Mouse (Mus musculus): Measurements from ENCODE around the gene Cacna1d.

Cacna1d gene

DNA sequence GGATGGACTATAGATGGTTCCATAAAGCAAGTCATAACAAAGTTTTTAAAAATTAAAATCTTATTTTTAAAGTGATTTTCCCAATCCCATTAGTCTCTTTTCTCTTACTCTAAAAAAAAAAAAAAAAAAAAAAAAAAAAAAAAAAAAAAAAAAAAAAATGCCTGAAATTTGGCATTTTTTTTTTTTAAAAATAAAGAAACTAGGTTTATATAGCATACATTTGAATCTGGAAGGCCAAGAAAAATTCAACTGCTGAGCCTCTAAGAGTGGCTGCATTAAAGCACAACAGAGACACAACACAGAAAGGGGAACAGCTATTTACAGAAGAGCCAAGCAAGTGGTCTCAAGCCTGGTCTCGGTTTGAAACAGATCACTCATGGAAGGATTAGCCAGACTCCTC is 112.9 kb downstream of the Cacna1d start:
- in situ Hi-C loops (cut with MboI, MseI), result no loop called here

DNA sequence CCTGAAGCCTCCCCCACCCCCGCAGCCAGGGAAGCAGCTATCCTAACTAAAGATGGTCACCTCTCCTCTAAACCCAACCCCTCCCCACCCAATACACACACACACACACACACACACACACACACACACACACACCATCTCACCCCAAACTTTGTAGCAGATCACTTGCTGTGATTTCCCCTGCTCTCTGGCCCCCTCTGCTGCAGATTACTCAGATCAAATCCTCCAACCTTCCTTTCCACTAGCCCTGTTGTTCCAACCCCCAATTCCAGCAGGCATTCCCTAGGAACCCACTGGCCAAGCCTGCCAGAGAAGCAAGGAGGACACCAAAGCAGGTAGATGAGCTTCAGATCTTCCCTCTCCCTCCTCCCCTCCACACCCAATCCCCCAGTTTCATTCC is 118.4 kb downstream of the Cacna1d start:
- in situ Hi-C loops (cut with MboI, MseI), result no loop called here

DNA sequence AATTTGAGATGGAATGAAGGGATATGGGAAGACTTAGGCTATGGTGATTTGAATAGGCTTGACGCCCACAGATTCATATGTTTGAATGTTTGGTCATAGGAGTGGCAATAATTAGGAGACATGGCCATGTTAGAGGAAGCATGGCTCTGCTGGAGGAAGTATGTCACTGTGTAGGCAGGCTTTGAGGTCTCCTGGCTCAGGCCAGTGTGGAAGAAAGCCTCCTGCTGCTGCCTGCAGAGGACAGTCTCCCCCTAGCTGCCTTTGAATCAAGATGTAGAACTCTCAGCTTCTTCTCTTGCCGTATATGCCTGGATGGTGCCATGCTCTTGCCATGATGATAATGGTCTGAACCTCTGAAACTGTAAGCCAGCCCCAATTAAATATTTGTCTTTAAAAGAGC is 120.2 kb downstream of the Cacna1d start:
- in situ Hi-C loops (cut with MboI, MseI), result no loop called here

DNA sequence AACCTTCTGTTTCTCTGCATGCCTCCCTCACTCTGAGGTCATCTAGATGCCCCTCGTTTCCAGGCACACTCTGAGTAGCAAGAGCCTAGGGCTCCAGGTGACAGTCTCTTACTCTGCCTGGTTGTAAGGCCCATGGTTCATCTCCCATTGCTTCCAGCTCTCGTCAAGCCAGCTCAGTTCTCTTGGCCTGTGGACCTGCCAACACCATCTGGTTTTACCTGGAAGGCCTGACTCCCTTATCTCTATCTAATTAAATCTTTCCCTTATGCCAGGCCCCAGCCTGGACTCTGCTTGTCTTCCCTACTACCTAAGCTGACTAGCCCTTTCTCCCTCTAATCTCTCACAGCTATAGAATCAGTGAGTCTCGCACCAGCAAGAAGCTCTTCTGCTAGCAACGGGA is 124.2 kb downstream of the Cacna1d start:
- in situ Hi-C loops (cut with MboI, MseI), result no loop called here

DNA sequence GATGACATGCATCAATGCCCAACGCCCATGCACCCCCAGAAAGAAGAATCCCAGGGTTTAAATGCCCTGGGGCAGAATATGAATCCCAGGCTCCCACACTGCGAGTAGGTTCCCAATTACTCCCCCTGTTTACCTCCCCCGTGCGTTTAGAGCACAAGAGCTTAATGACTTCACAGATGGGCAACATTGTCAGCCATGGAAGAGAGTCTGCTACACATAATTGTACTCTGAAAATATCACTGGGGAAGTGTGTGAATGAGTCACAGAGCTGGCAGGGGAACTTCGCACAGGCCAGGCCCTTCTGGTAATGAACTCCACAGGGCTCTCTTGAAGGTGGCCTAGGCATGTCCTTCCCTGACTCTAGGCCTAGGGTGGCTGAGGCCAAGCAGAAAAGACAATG is 125.4 kb downstream of the Cacna1d start:
- in situ Hi-C loops (cut with MboI, MseI), result no loop called here

DNA sequence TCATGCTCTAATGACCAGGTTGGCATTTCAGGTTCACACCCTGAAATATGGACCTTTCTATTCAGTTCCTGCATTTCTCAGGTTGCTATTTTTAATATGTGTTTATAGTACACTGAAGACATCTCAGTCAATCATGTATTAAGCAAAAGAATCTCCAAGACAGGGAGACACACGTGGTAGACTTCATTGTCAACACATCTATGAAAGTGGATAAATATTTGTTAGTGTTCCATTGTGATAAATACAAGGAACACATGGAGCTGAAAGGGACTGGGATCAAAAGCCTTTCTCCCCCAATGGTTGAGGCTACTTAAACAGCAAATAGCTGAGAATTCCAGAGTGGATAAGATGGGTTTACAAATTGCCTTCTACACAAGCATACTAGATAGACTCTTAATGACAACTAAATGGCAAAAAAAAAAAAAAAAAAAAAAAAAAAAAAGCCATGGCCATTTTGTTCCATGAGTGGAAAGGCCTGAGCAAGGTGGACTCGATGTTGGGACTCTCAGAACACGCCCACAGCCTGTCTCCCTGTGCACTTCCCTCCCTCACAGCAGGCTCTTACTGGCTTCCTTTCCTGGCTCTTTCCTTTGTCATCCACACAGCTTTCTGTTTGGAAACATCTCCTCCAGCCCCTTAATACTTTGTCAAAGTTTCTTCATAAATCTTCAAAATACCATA is 127.6 kb downstream of the Cacna1d start:
- in situ Hi-C loops (cut with MboI, MseI), result no loop called here

DNA sequence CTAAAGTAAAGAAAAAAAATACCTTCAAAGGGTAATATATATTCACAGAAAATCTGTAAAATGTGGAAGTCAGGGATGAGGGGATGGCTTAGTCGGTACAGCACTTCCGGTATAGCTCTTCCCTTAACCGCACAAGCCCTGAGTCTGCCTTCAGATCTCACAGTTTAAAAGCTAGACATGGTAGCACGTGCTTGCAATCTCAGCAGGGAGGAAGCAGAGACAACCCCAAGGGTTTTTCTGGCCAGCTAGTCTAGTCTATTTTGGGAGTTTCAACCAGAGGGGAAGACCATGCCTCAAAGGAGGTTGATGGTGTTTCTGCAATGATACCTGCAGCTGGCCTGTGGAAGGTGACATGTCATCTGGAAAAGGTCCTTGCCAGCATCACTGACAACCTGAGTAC is 128.9 kb downstream of the Cacna1d start:
- in situ Hi-C loops (cut with MboI, MseI), result no loop called here

DNA sequence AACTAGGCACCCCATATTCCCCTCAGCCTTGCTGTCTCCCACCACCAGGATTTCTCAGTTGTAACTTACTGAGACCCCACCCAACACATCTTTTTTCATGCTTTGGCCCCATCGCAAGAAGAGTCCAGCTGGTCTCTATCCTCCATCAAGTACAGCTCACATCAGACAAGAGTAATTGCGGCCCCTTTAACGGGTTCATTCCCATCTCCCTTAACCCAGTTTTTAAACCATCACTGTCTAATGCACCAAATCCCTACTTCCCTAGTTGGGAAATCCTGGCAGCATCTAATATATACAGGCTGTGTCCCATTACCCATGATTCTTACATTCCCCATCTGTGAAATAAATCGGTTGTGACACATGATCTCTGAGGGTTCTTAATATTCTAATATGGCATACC is 130.8 kb downstream of the Cacna1d start:
- in situ Hi-C loops (cut with MboI, MseI), result no loop called here

DNA sequence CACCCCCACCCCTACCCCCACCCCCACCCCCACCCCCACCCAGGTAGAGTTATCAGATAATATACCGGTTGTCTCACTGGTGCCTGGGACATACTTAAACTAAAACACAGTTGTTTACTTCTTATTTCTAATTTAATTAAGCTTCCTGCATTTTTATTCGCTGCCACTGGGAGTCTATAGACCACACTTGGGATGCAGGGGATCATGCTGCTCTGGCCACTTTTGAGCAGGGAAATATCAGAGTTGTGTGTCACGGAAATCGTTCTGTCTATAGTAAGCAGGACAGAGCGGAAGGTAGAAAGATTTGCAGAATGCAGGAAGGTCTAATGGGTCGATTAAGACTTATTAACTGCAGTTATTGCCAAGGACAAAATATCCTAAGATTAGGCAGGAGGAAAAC is 131.3 kb downstream of the Cacna1d start:
- in situ Hi-C loops (cut with MboI, MseI), result no loop called here

DNA sequence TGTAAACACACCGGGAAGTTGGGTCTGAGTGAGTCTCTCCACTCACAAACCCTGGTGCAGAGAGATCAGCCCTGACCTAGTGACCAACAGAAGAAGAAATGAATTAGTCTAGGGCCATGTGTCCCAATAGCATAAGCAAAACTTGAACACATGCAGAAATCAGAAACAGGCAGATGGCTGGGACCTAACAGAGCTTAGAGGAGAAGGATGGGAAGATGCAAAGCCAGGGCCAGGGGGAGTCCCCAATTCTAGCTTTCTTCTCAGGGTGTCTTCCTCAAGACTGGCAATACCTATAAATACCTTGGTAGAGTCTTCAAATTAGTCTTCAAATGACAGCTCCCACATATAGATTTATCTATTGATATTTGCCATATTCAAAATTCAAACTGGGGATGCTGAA is 133.2 kb downstream of the Cacna1d start:
- in situ Hi-C loops (cut with MboI, MseI), result loop anchor here (10.0 kb wide), 1 partner anchor 97 kb away; no protein-coding TSS in a partner anchor

DNA sequence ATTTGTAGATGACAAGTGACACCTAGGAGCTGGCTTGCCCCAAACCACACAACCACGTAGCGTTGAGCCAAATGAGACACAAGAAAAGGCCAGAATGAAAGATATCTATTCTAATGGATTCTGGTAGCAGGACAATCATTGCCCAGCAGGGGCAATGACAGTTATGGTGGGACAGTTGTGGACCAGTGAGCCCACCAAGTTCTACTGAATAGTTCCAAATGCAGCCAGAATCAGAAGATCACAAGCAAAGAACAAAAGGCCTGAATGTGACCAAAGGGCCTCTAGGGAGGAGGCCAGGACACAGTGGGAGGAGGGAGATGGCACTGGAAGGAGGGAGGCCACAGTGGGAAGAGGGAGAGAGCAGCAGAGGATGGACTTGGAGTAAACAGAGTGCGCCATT is 134.8 kb downstream of the Cacna1d start:
- in situ Hi-C loops (cut with MboI, MseI), result loop anchor here (10.0 kb wide), 1 partner anchor 98 kb away; no protein-coding TSS in a partner anchor

DNA sequence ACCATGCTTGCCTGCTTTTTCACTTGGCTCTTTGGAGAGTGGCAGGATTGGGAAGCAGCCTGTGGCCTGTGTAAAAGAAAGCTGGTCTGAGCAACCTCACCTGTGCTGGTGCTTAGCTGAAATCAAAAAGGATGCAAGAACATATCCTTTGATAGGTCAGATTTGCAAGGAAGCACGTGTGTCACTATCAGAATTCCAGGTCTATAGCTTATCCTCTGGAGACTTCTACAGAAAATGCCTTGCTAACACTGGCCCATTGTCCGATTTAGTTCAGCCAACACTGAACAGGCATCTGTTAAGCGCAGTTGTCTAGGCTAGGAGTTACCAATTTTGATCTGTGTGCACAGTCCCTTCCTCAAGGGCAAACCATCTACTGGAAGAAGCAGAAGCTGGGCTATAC is 136.5 kb downstream of the Cacna1d start:
- in situ Hi-C loops (cut with MboI, MseI), result loop anchor here (10.0 kb wide), 1 partner anchor 100 kb away; no protein-coding TSS in a partner anchor

DNA sequence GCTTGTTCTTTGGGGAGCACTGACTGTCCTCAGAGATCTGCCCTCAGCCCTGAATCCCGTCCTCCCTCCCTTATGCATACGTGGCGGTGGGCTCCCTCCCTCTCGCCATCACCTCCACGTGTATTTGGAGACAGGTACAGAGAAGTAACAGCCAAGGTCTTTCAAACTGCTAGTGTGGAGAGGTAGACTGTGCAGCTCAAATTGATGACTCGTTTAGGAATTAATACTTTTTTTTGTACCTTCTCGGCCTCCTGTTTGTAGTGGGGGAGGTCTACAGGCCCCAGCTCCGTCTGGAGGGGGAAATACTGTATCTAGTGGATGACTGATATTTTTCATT is 137.2 kb downstream of the Cacna1d start:
- in situ Hi-C loops (cut with MboI, MseI), result loop anchor here (10.0 kb wide), 1 partner anchor 101 kb away; no protein-coding TSS in a partner anchor

DNA sequence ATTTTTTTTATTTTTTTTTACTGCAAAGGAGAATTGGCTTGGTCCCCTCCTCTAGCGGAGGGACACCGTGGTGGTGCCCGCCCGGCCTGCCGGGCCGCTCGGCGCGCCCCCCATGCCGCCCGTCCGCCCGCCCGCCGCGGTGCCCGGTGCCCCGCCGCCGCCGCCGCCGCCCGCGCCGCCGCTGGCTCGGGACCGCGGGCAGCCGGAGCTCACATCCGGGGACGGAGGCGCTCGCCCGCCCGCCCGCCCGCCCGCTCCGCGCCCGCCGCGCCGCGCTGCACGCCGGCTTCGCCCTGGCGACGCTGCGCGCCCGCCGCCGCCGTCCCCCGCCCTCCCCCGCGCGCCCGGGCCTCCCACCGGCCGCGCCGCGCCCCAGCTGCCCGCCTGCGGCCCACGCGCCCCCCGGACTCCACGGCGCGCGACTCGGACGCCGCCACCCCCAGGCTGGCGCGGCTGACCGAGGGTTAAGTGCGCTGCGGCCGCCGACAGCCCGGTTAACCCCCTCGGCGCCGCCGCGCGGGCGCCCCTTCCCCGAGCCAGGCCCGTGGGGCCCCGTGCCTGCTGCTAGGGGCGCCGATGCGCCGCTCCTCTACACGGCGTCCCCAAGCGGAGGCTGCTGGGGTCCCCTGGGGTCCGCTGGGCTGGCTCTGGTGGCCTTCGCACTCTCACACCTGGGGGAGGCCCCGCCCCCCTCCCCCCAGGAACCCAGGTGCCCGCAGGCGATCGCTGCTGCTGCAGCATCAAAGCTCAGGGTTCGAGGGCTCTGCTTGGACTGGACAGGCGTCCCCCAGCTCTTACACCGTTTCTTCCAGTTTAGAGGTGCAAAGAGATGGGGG is 137.7 kb downstream of the Cacna1d start:
- in situ Hi-C loops (cut with MboI, MseI), result loop anchor here (10.0 kb wide), 1 partner anchor 101 kb away; no protein-coding TSS in a partner anchor

DNA sequence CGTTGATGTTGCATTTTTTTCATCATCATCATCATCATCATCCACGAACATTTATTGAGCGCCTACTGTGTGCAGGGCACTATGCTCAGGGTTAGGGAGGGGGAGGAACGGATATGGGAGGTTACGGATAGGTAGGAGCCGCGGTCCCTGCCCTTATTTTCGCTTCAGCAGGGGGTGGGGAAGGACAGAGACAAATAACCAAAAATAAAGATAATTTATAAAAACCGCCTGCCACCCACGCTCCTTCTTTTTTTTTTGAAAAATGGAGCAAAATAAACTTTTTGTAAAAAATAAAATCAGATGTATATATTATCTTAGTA is 138.3 kb downstream of the Cacna1d start:
- in situ Hi-C loops (cut with MboI, MseI), result loop anchor here (10.0 kb wide), 1 partner anchor 102 kb away; no protein-coding TSS in a partner anchor

DNA sequence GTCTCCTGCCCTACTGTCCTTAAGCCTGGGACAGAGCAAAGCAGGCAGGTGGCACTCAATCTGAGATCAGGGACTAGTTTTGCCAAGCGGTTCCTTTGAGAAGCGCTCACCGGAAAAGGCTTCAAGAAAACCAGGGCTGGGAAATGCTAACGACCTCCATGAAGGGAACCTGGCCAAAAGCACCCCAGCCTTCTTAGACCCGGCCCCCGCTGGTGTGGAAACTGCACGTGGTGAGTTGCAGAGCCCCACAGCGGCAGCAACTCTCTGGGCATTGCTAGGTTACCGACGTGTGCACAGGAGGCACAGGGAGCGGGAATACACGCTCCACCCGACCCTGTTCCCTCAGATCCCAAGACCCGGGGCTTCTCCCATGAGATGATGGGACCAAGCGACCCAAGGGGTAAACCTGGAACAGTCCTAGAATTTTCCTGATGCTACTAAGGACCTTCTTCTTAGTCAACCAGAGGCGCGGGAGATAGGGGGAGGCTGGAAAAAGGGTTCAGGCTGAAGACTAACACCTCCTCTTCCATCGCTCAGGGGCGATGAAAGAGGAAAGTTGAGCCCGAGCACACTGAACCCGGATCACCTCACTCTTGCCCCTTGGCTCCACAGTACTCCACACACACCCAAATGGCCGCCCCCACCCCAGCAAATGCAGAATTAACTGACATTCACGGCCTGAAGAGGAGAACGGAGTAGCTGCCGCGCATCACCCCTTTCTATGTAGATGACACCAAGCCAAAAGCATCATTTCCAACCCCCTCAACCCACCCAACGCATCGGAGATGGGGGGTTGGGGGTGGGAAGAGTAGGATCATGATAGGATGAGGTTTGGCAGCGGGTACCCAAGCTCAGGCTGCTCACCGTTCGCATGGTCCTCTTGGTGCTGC is 138.9 kb downstream of the Cacna1d start:
- in situ Hi-C loops (cut with MboI, MseI), result loop anchor here (10.0 kb wide), 1 partner anchor 102 kb away; no protein-coding TSS in a partner anchor

DNA sequence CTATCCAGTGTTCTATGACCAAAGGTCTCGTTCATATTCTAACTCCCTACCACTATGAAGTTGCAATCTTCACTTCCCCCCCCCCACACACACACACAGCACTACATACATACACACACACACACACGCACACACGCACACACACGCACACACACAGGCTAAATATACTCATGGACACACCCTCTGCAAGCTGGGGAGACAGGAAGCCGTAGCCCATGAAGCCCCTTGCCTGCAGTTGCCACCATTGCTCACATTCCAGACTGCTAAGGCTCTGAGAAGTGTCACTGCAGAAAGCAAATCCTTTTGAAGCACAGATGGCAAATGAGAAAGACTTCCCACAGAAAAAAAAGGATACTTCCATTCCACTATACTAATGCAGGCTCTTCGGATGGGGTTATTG is 141.0 kb downstream of the Cacna1d start:
- in situ Hi-C loops (cut with MboI, MseI), result loop anchor here (10.0 kb wide), 1 partner anchor 105 kb away; no protein-coding TSS in a partner anchor

DNA sequence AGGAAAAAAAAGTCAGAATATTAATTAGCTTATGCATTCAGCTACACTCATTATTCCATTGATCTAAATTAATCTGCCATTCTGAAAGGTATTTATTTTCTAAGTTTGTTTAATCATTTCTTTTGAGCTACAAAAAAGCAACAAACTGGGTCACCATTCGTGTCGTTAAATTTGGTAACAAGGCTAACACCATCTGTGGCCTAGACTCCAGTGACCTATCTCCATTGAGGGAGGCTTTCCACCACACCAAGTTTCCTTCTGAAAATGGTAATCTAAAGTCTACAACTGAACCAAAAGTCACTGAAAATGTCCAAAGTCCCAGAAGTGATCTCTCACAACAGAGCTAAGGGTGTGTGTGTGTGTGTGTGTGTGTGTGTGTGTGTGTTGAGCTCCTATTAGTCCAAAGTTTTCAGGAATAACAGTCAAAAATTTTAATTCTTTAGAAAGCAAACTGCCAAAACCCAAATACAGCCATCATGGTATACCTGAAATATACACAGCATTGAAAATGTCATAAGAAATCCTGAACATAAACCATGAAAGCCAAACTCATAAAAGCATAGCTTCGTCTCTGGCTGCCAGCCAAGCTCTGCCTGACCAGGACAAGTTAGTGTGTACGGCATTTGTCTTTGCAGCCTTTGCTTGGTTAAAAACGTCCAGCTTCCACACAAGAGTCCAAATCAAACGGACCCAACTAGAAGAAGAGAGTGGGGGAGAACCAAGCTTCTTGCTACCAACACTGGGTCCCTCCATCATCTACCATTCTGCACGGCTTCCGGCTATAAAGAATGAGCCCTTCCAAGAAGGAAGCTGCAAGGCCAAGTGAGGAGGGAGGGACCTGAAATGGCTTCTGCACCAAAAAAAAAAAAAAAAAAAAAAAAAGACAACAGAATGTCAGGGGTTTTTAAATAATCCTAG is 146.0 kb downstream of the Cacna1d start:
- in situ Hi-C loops (cut with MboI, MseI), result loop anchor here (25.0 kb wide), 1 partner anchor 942 kb away; no protein-coding TSS in a partner anchor

DNA sequence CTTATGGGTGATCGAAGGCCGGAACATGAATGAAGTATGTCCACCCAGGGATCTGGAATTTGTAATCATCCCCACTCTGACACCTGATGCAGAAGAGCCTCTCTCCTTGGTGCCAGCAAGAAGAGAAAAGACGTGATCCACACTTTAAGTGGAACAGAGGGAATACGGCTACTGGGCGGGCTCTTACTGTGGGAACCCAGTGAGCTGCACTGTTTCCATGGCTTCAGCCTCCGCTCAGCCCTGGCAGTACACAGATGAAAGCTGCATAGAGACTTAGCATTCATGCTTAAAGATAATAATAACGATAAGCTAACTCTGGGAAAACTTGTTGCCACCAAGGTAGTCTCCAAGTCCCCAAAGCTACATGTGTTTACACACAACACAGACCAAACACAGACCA is 147.5 kb downstream of the Cacna1d start:
- in situ Hi-C loops (cut with MboI, MseI), result loop anchor here (25.0 kb wide), 1 partner anchor 944 kb away; no protein-coding TSS in a partner anchor

DNA sequence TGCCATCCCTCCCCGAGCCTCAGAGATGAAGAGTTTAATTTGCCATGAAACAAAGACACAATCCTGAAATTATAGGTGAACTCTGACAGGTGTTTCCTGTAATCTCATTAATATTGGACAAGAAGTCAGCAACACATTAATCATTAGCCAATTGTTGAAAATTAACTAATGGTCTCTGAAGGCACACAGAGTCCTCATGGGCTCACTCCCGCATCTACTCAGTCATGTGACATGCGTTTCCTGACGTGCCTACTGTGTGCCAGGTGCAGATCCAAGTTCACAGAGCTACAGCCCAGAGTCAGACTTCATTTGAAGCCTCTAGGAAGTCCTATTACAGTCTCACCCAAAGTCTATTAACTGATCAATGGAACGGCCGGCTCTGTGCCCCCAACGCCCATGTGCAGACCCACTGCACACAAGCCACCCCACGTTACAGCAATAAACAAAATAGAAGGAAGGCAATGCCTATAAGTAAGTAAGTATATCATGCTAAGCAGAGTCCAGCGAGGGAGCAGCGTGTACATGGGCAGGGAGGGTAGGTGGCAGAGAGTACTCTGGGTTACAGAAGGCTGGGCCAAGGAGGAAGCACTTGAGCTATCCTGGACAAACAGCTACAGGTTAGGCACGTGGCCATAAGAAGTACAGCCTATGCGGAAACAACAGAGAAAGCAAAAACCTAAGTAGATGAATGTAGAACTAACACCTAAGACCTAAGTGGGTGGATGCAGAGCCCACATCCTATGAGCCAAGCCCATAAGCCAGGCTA is 149.2 kb downstream of the Cacna1d start:
- in situ Hi-C loops (cut with MboI, MseI), result loop anchor here (25.0 kb wide), 1 partner anchor 945 kb away; no protein-coding TSS in a partner anchor

All from T-helper 2 cell (primary cell).